Mouse (Mus musculus) bone marrow macrophage, adult 2 months (primary cell): ENCODE data around the gene Pacrg.

Source experiments
- CTCF ChIP-seq: IDR thresholded peaks from 2 replicates; pipeline ENCODE4 v1.5.1; 2012; ENCODE audit warnings: low read depth, mild to moderate bottlenecking, low read length, moderate library complexity
- POLR2A ChIP-seq: IDR thresholded peaks from 2 replicates; pipeline ENCODE4 v1.6.1; 2012; ENCODE audit warnings: mild to moderate bottlenecking, low read depth, low read length, borderline replicate concordance

DNA sequence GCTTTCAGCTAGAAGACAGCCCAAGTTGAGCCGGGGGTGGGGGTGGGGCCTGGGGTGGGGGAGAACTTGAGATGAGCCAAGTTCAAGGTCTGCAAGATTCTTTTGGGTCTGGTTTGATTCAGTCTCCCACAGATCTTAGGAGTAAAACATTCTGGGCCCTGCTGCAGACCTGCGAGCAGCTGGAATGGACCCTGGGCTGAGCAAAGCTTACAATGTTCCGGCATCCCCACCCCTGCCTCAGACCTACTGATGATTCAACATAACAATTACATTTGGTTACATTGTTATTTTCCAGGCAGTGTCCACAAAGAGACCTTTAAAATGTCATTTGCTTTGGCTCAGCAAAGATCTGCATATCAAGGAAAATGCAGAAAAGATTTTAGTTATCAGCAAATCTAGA is 272.7 kb downstream of the Pacrg start:
- TF ChIP-seq POLR2A (no peak), CTCF (no peak)
